Mouse (Mus musculus): ENCODE results near the gene Ctss. TPM values are rescaled to one million over a fixed set of nuclear protein-coding genes. Genes with fewer than 3 reads are reported as not detected.

Ctss gene
- polyA plus RNA-seq, 1 experiment, result 18.1 TPM

DNA sequence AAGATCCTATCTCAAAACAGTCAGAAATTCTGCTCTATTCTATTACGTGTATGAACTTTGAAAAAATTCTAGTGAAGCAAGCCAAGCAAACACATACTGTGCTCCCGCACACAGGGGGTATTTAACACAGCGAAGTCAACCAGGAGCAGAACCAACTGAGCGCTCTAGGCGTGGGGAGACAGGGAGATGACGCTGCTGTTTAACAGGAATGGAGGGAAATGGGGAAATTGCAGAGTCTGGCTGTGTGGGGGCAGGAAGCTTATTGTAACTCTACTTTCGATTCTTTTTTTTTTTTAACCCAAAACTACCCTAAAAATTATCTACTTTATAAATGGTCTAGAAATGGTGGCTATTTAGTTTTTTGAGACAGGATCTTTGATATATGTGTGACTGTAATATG is 7.7 kb upstream of the Ctss start:
- TF ChIP-seq POLR2A (IDR thresholded peaks at IDR 0.05; ENCODE audit: low read depth, low read length) (no peak), CTCF (conservative IDR thresholded peaks at IDR 0.05; ENCODE audit: insufficient read depth, insufficient read length, low read depth, low read length) (no peak)
- WGBS, result 80% methylated on average over 7 of the region's 7 CpGs
- H3K4me3 ChIP-seq (ENCODE audit: insufficient read depth, low read depth, low read length), result no peak overlapping the region
- DNase-seq, result no peak
- H3K27ac ChIP-seq (ENCODE audit: insufficient read depth, low read depth, low read length), result no peak overlapping the region
- no peaks in the 10 kb centered on the region for H3K4me1 ChIP-seq (ENCODE audit: control insufficient read depth, insufficient read depth, low read length)
- no peaks in the 10 kb centered on the region for H3K36me3 ChIP-seq (ENCODE audit: control insufficient read depth, insufficient read depth, low read length)
- no peaks in the 10 kb centered on the region for H3K27me3 ChIP-seq (replicated peaks; ENCODE audit: control insufficient read depth, insufficient read depth, low read length)

DNA sequence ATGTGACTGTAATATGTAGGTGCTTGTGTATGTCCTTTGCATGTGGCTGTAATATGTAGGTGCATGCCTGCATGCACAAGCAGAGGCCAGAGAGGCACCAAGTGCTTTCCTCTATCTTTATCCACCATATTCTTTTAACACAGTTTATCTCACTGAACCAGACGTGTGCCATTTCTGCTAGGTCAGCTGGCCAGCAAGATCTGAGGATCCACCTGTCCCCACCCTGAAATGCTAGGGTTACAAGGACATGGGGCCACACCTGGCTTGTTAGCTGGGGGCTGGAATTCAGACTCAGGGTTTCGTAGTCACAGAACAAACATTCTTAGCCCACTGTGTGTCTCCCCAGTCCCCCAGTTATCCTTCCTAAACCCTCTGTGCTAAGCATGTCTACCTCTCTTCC is 7.3 kb upstream of the Ctss start:
- no peaks in the 10 kb centered on the region for H3K4me1 ChIP-seq (ENCODE audit: control insufficient read depth, insufficient read depth, low read length)
- no peaks in the 10 kb centered on the region for H3K36me3 ChIP-seq (ENCODE audit: control insufficient read depth, insufficient read depth, low read length)
- H3K27me3 ChIP-seq (replicated peaks; ENCODE audit: control insufficient read depth, insufficient read depth, low read length), result no peaks in the 10 kb centered on the region
- no peak overlapping the region for H3K4me3 ChIP-seq (ENCODE audit: insufficient read depth, low read depth, low read length)
- 94% methylated on average over 2 of the region's 2 CpGs for WGBS
- no peak for DNase-seq
- no peak overlapping the region for H3K27ac ChIP-seq (ENCODE audit: insufficient read depth, low read depth, low read length)
- TF ChIP-seq CTCF (conservative IDR thresholded peaks at IDR 0.05; ENCODE audit: insufficient read depth, insufficient read length, low read depth, low read length) (no peak), POLR2A (IDR thresholded peaks at IDR 0.05; ENCODE audit: low read depth, low read length) (no peak)

DNA sequence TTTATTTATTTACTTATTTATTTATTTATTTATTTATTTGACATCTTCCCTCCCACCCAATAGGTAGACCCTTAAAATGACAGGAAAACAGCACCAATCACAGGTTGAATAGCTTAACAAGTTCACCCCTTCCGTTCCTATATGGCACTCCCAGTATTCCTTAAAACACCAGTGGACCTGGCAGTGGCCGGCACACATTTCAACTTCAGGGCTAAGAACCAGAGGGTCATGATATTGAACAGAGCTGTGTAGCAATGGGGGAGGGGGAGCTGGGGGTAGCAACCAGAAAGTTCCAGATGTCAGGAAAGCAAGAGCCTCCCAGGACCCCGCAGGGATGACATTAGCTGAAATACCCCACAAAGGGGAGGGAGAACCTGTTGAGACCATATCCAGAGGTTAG is 6.5 kb upstream of the Ctss start:
- WGBS, result 86% methylated on average over 3 of the region's 3 CpGs
- H3K4me1 ChIP-seq (ENCODE audit: control insufficient read depth, insufficient read depth, low read length), result no peaks in the 10 kb centered on the region
- no peaks in the 10 kb centered on the region for H3K36me3 ChIP-seq (ENCODE audit: control insufficient read depth, insufficient read depth, low read length)
- no peak for TF ChIP-seq CTCF (conservative IDR thresholded peaks at IDR 0.05; ENCODE audit: insufficient read depth, insufficient read length, low read depth, low read length)
- H3K27ac ChIP-seq (ENCODE audit: insufficient read depth, low read depth, low read length), result no peak overlapping the region
- H3K27me3 ChIP-seq (replicated peaks; ENCODE audit: control insufficient read depth, insufficient read depth, low read length), result no peaks in the 10 kb centered on the region
- no peak for DNase-seq
- no peak overlapping the region for H3K4me3 ChIP-seq (ENCODE audit: insufficient read depth, low read depth, low read length)

DNA sequence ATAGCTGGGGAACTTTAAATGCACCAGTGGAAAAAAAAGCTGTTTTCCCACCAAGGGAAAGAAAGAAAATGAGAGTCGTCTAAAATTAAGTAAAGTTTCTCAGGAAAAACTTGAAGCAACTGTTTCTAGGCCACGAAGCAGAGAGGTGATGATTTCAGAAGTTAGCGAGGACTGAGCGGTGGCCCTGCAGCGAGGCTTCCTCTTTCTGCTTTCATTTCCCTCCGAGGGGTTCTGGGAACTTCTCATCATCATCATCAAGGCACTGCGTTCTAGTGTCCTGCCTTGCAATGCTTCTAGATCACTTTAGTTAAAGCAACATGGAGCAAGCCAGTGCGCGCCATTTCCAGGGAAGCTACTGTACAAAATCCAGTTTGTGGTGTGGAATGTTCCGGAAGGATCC is 5.4 kb upstream of the Ctss start:
- Histone ChIP-seq H3K27ac (ENCODE audit: insufficient read depth, low read depth, low read length) (no peak overlapping the region), H3K36me3 (ENCODE audit: control insufficient read depth, insufficient read depth, low read length) (no peaks in the 10 kb centered on the region), H3K4me1 (ENCODE audit: control insufficient read depth, insufficient read depth, low read length) (no peaks in the 10 kb centered on the region), H3K4me3 (ENCODE audit: insufficient read depth, low read depth, low read length) (no peak overlapping the region), H3K27me3 (replicated peaks; ENCODE audit: control insufficient read depth, insufficient read depth, low read length) (no peaks in the 10 kb centered on the region)
- DNase-seq, result peak; percentile 20
- TF ChIP-seq POLR2A (IDR thresholded peaks at IDR 0.05; ENCODE audit: low read depth, low read length) (no peak), CTCF (conservative IDR thresholded peaks at IDR 0.05; ENCODE audit: insufficient read depth, insufficient read length, low read depth, low read length) (no peak)
- WGBS, result 81% methylated on average over 10 of the region's 10 CpGs

DNA sequence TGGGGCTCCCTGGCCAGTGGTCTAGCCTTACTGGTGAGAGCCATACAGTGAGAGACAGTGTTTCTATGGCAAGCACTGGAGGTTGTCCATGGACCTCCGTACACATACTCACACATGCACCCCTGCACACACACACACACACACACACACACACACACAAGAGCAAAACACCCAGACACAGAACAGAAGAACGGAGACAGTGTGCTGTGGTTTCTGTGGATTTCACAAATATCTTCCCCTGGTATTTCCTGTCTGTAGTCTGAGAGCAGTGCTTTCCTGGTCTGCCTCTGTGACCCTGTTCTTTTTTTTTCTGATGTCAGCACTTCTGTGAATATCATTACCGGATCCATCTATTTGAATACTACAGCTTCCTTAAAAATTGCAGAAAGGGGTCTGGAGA is 2.9 kb upstream of the Ctss start:
- 31% methylated on average over 3 of the region's 3 CpGs for WGBS
- H3K27me3 ChIP-seq (replicated peaks; ENCODE audit: control insufficient read depth, insufficient read depth, low read length), result no peaks in the 10 kb centered on the region
- no peak overlapping the region for H3K4me3 ChIP-seq (ENCODE audit: insufficient read depth, low read depth, low read length)
- no peak overlapping the region for H3K27ac ChIP-seq (ENCODE audit: insufficient read depth, low read depth, low read length)
- no peaks in the 10 kb centered on the region for H3K36me3 ChIP-seq (ENCODE audit: control insufficient read depth, insufficient read depth, low read length)
- H3K4me1 ChIP-seq (ENCODE audit: control insufficient read depth, insufficient read depth, low read length), result no peaks in the 10 kb centered on the region
- no peak for TF ChIP-seq CTCF (conservative IDR thresholded peaks at IDR 0.05; ENCODE audit: insufficient read depth, insufficient read length, low read depth, low read length)
- TF ChIP-seq POLR2A (IDR thresholded peaks at IDR 0.05; ENCODE audit: low read depth, low read length), result no peak
- DNase-seq, result peak; percentile 47

DNA sequence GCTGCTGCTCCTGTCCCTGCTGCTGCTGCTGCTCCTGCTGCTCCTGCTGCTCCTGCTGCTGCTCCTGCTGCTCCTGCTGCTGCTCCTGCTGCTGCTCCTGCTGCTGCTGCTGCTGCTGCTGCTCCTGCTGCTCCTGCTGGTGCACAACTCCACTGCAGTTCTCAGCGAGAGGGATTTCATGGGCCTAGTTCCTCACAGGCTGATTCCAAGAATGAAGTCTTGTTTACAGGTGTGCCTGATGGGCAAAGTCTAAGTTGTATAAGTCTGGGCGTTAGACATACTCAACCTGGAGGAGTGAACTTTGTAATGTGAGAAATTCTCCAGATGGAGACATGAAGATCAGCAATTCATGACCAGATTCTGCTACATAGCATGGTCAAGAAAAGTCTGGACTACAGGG is 1.9 kb upstream of the Ctss start:
- H3K27ac ChIP-seq (ENCODE audit: insufficient read depth, low read depth, low read length), result no peak overlapping the region
- H3K4me3 ChIP-seq (ENCODE audit: insufficient read depth, low read depth, low read length), result no peak overlapping the region
- DNase-seq, result peak; percentile 69
- H3K4me1 ChIP-seq (ENCODE audit: control insufficient read depth, insufficient read depth, low read length), result no peaks in the 10 kb centered on the region
- 41% methylated on average over 2 of the region's 2 CpGs for WGBS
- H3K27me3 ChIP-seq (replicated peaks; ENCODE audit: control insufficient read depth, insufficient read depth, low read length), result no peaks in the 10 kb centered on the region
- TF ChIP-seq POLR2A (IDR thresholded peaks at IDR 0.05; ENCODE audit: low read depth, low read length), result no peak
- no peak for TF ChIP-seq CTCF (conservative IDR thresholded peaks at IDR 0.05; ENCODE audit: insufficient read depth, insufficient read length, low read depth, low read length)
- no peaks in the 10 kb centered on the region for H3K36me3 ChIP-seq (ENCODE audit: control insufficient read depth, insufficient read depth, low read length)

DNA sequence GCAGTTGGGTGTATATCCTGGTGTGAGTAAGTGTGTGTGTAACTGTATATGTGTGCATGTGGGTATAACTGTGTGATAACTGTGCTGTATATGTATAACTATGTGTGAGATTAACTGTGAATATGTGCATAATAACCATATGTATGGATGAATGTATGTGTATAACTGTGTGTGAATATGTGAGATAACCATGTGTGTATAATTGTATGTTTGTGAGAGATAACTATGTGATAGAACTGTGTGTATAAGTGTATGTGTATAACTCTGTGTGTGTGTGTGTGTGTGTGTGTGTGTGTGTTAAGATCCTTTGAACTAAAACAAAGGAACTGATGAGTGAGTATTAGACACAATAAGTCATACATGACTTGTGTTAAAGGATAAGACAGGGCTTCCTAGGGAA is 475 bp upstream of the Ctss start:
- H3K4me3 ChIP-seq (ENCODE audit: insufficient read depth, low read depth, low read length), result no peak overlapping the region
- no peak for DNase-seq

DNA sequence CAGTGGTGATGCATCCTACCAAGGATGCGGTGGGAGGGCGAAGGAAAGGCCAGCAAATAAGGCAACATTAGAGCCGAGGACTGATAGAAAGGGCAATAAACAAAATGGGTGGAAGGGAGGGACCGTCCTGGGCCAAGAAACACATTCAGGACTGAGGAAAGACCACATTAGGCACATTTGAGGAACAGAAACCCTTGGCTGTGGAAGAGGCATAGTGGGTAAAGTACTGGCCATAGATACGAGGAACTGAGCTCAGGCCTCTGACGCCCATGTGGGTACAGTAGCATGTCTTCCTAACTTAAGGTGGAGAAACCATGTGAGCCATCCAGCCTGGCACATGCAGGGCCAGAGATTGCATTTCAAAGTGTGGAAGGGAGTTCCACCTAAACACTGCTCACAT is 3.2 kb downstream of the Ctss start:
- Histone ChIP-seq H3K4me1 (ENCODE audit: control insufficient read depth, insufficient read depth, low read length) (no peaks in the 10 kb centered on the region), H3K27me3 (replicated peaks; ENCODE audit: control insufficient read depth, insufficient read depth, low read length) (no peaks in the 10 kb centered on the region), H3K27ac (ENCODE audit: insufficient read depth, low read depth, low read length) (no peak overlapping the region), H3K36me3 (ENCODE audit: control insufficient read depth, insufficient read depth, low read length) (no peaks in the 10 kb centered on the region), H3K4me3 (ENCODE audit: insufficient read depth, low read depth, low read length) (no peak overlapping the region)
- TF ChIP-seq CTCF (conservative IDR thresholded peaks at IDR 0.05; ENCODE audit: insufficient read depth, insufficient read length, low read depth, low read length), result no peak
- no peak for TF ChIP-seq POLR2A (IDR thresholded peaks at IDR 0.05; ENCODE audit: low read depth, low read length)
- 85% methylated on average over 6 of the region's 6 CpGs for WGBS
- peak; percentile 16 for DNase-seq

More for the DNA sequence above, 475 bp upstream of the Ctss start:
- Histone ChIP-seq H3K4me1 (ENCODE audit: control insufficient read depth, insufficient read depth, low read length) (no peaks in the 10 kb centered on the region), H3K27ac (ENCODE audit: insufficient read depth, low read depth, low read length) (no peak overlapping the region), H3K36me3 (ENCODE audit: control insufficient read depth, insufficient read depth, low read length) (no peaks in the 10 kb centered on the region), H3K27me3 (replicated peaks; ENCODE audit: control insufficient read depth, insufficient read depth, low read length) (no peaks in the 10 kb centered on the region)
- TF ChIP-seq CTCF (conservative IDR thresholded peaks at IDR 0.05; ENCODE audit: insufficient read depth, insufficient read length, low read depth, low read length) (no peak), POLR2A (IDR thresholded peaks at IDR 0.05; ENCODE audit: low read depth, low read length) (no peak)
